ENCODE assay signal across 17 mouse cellular contexts in genomic region chr10:130527926-130528325, GRCm38 (mm10). TPM values are rescaled to one million over a fixed set of nuclear protein-coding genes. Genes with fewer than 3 reads are reported as not detected.
"Had no signal": no experiment of that assay in that cellular context is flagged by ENCODE, and none has a peak within 500 bp of the region (broad histone marks: within the 10 kb centered on the region; RNA-seq: fewer than 3 reads in every experiment).

No protein-coding gene starts in this region.

- DNase-seq: kidney, adult 2 months; kidney, postnatal 14 days; liver; lung, adult 2 months; lung, postnatal 36 days; right cerebral cortex, adult 18-20 months; right cerebral cortex, postnatal 25 days had no signal

- H3K9me3 ChIP-seq: kidney, embryonic 15.5 days; liver, embryonic 15.5 days; midbrain, embryonic 13.5 days had no signal

- H3K27ac ChIP-seq: kidney, embryonic 15.5 days; left cerebral cortex, adult 2 months; liver, embryonic 15.5 days; midbrain, embryonic 13.5 days had no signal

- ATAC-seq: lung, postnatal 0 days; midbrain, embryonic 13.5 days had no signal

- H3K9ac ChIP-seq: kidney, embryonic 15.5 days; liver, embryonic 15.5 days; midbrain, embryonic 13.5 days had no signal

- H3K4me3 ChIP-seq: kidney, embryonic 15.5 days; left cerebral cortex, adult 2 months; liver, embryonic 15.5 days; midbrain, embryonic 13.5 days had no signal

- H3K27me3 ChIP-seq: kidney, embryonic 15.5 days; liver, embryonic 15.5 days; midbrain, embryonic 13.5 days had no signal

- H3K36me3 ChIP-seq: kidney, embryonic 15.5 days; liver, embryonic 15.5 days; midbrain, embryonic 13.5 days had no signal

- H3K4me2 ChIP-seq: kidney, embryonic 15.5 days; liver, embryonic 15.5 days; midbrain, embryonic 13.5 days had no signal

- H3K4me1 ChIP-seq: kidney, embryonic 15.5 days; liver, embryonic 15.5 days; midbrain, embryonic 13.5 days had no signal

RNA-seq across cellular contexts. Expression of gene Vmn2r87, which starts 30.7 kb away (rescaled TPM):
- total RNA-seq: megakaryocyte progenitor cell, adult 5-6 weeks had no signal
- polyA plus RNA-seq: kidney, adult 2 months; kidney, embryonic 15.5 days; large intestine, adult 2 months; limb, embryonic 11.5 days; liver, embryonic 15.5 days; lung, adult 2 months; lung, postnatal 0 days; midbrain, embryonic 13.5 days; small intestine, adult 2 months; stomach, embryonic 16.5 days had no signal
